Mouse (Mus musculus): ENCODE measurements around the gene Eras.

- TF ChIP-seq POLR2A (IDR thresholded peaks at IDR 0.05; ENCODE audit: low read depth, low read length) (no peak), CTCF (IDR thresholded peaks at IDR 0.05; ENCODE audit: borderline replicate concordance, insufficient read depth, low read length) (no peak)
Measured at GRCm38 (mm10) chrX:7922032-7922431, 6.4 kb downstream of the Eras start.

Data from embryonic fibroblast, embryonic 13.5 days (primary cell).